Mouse (Mus musculus) heart, adult 2 months (tissue): Measurements from ENCODE around the gene Srsf11.

Source experiments
- CTCF ChIP-seq: fragments of 200-600 bp; IDR thresholded peaks from 2 replicates; pipeline ENCODE4 v1.8.1; 2022; ENCODE audit warnings: antibody characterized with exemption, mild to moderate bottlenecking, moderate library complexity
- POLR2A ChIP-seq: fragments of 200-500 bp; IDR thresholded peaks from 2 replicates; pipeline ENCODE4 v1.6.1; 2011; ENCODE audit warnings: mild to moderate bottlenecking, low read depth, low read length, control low read depth; ENCODE audit not compliant: insufficient read depth

DNA sequence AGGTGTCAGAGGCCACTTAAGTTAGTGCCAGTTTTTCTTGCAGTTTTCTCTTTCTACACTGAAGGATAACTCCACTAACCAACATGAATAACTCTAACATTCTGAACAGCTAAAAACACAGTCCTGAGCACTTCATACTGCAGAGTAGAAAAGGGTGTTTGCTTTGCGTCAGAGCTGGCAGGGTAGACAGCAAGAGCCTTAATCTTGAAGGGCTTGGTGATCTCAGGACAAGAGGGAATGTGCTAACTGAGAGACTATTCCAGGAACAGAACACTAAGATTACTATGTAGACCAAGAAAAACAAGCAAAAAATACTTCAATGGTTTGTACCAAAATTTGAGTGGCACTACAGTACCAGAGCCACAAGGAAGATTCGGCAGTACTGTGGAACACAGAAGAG, 38.6 kb upstream of the Srsf11 start:
- TF ChIP-seq CTCF = no peak
- no peak for TF ChIP-seq POLR2A
